Mouse (Mus musculus) kidney, postnatal 10 days (tissue): ENCODE measurements around the gene Ptchd3.
A peak's percentile ranks its signal among the peaks of the same experiment; 100 is the strongest.

Experiments used
- DNase-seq: peaks from one replicate; pipeline ENCODE4 v3.0.0; 2021; ENCODE audit warnings: mixed read lengths

Ptchd3 gene

DNA sequence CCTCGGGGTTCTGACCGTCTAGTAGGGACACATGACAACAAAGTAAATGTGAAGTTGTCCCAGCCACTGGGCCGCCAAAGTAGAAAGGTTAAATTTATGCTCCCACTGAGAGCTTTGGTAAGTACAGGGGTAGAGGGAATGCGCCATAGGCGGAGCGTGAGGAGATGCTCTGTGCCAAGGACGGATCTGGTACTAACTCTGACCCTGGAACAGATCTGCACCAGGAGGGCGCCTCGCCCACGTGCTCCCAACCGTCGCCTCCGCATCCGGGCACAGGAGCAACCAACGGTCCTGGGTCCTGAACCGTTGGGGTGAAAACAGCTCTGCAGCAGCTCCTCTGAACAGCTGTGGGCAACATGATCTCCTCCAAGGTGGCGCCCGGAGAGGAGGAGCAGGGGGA, at the start of gene Ptchd3:
Gene Ptchd3, plus strand, starts transcription at position 301 of the 400 bp plus-strand sequence.
- DNase-seq: no peak

DNA sequence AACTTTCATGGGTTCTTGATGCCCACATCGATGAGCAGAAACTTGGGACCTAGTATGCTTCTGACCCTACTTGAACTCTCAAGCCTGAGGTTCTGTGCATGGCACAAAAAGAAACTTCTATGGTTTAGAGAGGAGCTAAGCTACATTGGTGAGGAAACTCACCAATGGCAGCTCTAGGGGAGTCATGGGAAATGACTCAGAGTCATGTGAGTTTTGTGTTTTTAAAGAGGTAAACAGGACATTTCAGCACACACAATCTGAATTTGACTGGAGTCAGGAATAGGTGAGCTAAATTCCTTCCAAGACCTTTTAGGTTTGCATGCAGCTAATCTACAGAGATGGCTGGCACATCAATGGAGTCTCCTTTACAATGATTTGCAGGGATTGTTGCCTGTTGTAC, 48.2 kb upstream of the Ptchd3 start:
- no peak for DNase-seq

DNA sequence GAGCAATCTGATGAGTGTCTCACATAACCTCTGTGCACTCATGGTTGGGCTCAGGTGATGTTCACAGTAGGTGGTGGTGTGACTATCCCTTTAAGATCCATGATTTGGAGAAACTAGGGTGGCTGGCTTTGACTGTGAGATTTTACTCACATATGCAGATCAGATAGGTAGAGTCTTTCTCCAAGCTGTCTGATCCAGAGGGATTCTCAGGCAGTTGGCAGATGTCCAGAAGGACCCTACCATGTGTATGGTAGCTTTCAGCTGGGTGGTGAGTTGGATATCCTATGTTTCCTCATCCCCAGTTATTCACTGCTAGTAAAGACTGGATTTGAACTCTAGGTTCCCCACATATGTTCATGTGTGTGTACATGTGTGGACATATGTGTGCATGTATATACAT, 42.6 kb upstream of the Ptchd3 start:
- no peak for DNase-seq

GRCm38 (mm10) chr11:121789566-121789965, 40.5 kb upstream of the Ptchd3 start:
- no peak for DNase-seq

GRCm38 (mm10) chr11:121790671-121791094, 39.4 kb upstream of the Ptchd3 start:
- DNase-seq: peak; percentile 62

DNA sequence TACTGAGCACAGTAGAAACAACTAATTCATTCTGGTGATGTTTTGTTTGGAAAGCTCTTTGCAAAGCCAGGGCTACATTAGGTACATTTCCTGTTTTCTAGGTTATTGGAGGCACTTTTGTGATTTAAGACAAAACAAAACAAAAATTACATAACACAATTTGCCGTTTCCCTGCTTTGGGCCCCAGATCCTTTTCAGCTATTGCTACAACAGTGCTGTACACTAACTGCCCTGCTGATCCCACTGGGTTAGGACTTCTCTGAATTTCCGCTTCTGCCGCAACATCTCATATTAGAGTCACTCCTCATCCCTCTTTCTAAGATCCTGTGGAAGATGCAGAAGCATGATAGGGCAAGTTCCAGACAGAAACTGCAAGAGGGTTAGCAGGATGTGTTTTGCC, 38.6 kb upstream of the Ptchd3 start:
- DNase-seq: no peak

DNA sequence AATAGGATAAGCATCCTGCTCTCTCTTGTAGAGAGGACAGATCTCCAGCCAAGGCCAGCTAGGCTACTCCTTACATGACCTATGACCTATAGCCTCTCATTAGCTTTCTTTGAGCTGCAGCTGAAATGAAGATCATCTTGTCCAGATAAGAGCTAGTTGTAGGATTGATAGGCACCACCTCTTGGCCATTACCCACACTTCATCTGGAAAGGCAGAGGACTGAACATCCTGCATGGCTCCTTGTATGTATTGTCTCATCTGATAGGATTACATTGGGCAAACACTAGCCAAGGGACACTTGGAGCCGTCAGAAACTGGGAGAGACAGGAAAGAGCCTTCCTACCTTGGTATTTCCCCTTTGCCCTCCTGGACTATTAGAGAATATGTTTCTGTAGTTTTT, 38.1 kb upstream of the Ptchd3 start:
- no peak for DNase-seq

- no peak for DNase-seq
Observed at GRCm38 (mm10) chr11:121793530-121793929, 36.5 kb upstream of the Ptchd3 start.

- peak; percentile 34 for DNase-seq
Observed at GRCm38 (mm10) chr11:121794186-121794585, 35.9 kb upstream of the Ptchd3 start.

- peak; percentile 73 for DNase-seq
Observed at GRCm38 (mm10) chr11:121794591-121795199, 35.4 kb upstream of the Ptchd3 start.

- DNase-seq: no peak
Observed at GRCm38 (mm10) chr11:121795978-121796377, 34.1 kb upstream of the Ptchd3 start.

DNA sequence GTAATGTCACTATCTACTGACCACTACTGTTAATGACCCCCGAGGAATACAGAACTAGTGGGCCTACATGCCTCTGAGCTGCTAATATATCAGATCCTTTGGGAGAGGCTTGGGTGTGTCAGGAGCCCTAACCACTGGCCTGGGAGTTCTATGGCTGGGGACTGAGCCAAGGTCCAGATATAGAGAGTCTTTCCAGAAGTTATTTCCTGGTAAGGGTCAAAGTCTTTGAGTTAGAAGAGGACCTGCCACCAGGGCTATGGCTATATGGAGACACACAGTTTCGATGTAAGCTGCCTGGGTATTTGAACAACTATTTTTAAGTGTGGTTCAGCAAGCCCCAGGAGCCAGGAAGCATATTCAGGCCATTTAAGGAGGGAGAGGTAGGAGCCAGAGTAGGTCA, 31.5 kb upstream of the Ptchd3 start:
- DNase-seq: no peak

- peak; percentile 41 for DNase-seq
Observed at GRCm38 (mm10) chr11:121799746-121800299, 30.2 kb upstream of the Ptchd3 start.

GRCm38 (mm10) chr11:121802743-121803142, 27.3 kb upstream of the Ptchd3 start:
- no peak for DNase-seq

DNA sequence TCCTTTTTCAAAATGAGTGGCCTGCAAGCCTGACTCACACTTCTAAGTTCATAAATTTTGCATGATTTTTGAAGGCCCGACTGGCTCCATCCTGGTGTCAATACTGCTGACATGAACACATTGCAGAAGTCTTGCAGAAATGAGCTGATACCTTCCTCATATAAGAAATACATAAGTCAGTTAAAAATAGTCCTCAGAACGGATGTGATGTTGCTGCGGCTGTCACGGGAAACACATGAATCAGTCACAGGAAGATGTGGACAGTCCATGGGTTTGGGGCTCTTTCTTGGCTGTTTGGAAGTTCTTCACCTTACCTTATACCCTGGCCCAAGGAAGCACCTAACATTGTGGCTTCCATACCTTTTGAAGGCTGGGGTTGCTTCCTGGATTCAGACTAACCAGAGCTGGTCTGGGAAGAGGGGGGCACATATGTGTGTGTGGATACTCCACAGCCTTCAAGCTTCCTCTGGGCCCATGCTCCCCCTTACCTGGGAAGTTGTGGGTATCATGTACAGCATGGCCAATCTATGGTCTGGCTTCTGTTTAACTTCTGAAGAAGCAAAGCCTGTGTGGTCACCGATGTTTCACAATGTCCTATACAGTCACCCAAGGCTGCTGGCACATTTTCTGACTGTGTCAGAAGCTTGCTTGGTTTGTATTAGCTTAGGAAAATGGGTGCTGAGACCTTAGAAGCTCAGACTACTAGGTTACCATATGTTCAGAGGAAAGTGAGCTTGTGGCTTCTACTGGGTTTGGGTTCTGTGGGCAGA, 25.6 kb upstream of the Ptchd3 start:
- no peak for DNase-seq

DNA sequence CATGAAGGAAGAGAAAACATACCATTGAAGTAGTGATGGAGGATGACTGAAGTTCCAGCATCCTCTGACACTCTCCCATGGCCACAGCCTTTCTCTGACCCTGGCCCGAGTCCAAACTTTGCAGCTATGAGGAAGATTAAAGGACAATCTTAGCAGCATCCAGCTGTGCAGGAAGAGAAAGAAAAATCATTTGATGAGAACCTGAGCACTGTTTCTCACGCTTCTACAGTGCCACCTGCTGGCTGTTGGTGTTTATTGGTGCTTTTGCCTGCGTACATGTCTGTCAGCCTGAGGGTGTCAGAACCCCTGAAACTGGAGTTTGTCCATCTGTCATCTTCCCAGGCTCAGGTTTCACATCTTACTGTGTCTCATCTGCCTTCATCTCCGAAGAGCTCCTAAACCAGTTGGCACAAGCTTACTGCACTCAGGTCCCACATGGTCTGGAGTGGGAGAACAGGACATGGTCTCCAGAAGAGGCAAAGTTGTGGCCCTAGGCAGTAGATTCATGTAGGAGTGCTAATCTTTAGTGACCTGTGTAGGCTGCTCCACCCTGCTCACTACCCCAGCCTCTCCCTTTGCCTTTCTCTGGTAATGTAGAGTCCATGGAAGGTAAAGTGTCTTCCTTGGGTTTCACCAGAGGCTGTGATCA, 21.7 kb upstream of the Ptchd3 start:
- peak; percentile 93 for DNase-seq

- DNase-seq: no peak
Observed at GRCm38 (mm10) chr11:121808866-121809265, 21.2 kb upstream of the Ptchd3 start.

DNA sequence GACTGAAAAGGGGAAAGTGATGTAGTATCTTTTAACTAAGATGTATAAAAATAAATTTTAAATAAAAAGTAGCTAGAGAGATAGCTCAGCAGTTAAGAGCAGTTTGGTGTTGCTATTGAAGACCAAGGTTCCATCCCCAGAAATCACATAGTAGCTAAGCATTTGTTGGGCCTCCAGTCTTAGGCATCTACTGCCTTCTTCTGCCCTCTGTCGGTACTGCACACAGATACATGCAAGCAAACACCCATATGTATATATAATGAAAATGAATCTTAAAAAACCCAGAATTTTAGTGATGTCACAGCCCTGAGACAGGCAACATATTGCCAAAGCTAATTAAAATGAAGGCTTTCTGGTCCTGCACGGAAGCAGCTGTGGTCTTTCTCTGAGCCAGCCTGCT, 15.9 kb downstream of the Ptchd3 start:
- DNase-seq: peak; percentile 12

GRCm38 (mm10) chr11:121847790-121848299, 17.8 kb downstream of the Ptchd3 start:
- peak; percentile 82 for DNase-seq
